Mouse (Mus musculus) CD4-positive helper T cell, adult 2 months (primary cell): ENCODE data around the gene Lmod1.

Experiments
- DNase-seq: peaks from one replicate; pipeline ENCODE4 v3.0.0-alpha.2; 2012; ENCODE audit warnings: low read depth, missing footprints, low spot score

The Lmod1 gene

DNA sequence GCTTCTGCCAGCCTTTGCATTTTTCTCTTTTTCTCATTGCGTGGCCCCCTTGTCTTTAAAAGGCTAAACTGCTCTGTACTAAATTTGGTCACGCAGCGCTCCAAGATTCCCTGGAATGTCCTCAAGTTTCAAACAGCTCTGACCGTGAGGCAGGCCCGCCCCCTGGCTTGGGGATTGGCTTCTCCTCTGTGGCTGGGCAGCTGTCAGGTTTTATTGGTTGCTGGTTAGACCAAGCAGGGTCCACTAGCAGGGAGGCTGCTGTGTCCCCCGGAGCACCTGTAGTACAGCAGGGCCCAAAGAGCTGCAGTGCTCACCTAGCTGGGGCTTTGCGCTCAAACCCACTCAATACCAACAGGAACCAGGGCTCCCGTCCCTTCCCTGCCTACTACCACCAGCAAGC, at the start of gene Lmod1:
Gene Lmod1, plus strand, starts transcription at position 237 of the 400 bp plus-strand sequence.
- no peak for DNase-seq

DNA sequence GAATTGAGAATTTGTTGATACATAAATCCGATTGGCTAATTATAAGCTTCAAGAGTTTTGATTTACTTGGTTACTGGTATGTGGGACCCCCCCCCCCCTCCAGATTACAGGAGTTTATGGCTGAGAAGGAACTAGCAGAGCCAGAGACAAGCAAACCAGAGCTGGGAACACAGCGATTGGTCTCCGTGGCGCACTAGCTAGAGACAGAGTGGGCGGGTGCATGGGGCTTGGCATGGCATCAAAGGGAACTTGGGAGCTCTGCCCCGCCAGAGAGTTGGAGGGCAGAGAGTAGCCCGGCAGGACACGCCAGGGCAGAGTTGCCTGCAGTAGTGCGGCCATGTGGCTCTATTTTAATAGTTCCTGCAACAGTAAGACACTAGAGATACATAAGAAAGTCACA, 44.0 kb upstream of the Lmod1 start:
- DNase-seq = no peak

DNA sequence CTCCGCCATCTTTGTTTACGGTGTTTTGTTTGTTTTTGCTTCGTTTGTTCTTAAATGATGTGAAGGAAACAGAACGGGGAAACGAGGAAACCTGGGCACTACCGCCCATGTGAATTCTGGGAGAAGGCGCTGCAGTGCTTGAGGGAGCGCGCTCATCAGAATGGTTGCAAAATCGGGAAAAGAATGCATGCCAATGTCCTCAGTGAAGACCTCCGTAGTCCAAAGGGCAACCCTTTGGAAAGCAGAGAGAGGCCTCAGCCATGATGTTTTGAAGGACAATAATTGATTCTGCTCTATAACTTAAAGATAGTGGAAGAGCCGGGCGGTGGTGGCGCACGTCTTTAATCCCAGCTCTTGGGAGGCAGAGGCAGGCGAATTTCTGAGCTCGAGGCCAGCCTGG, 42.8 kb upstream of the Lmod1 start:
- DNase-seq = no peak

DNA sequence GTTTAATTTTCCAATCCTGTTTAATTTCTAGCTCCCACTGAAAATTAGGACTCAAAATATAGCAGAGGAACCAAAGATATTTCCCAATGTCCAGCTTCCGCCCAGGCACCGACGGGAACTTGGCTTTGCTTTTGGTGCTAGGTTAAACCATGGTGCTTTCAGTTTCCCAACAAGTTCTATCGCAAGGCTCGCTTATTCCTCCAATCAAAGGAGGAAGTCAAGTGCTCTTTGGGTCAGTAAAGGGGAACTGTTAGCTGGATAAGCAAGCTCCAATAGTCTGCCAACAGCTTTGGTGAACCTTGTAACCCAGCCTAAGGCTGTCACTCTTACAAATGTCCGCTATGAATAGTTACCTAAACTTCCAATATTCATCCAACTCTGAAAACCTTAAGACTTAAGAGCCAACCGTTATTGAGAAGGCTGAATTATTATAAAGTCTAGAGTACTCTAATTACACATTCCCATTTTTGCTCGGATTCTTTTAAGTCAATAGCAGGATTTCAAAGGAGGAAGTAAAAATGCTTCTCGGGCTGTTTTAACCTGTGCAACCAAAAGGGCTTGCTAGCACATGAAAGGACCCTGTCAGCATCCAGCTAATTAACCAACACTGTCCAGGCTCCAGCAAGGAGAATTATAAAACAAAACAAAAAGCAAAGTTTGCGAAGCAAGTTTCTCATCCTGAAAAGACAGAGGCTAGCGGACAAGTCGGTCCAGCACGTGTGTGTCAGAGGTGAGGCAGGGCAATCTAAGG, 41.9 kb upstream of the Lmod1 start:
- peak; percentile 21 for DNase-seq

DNA sequence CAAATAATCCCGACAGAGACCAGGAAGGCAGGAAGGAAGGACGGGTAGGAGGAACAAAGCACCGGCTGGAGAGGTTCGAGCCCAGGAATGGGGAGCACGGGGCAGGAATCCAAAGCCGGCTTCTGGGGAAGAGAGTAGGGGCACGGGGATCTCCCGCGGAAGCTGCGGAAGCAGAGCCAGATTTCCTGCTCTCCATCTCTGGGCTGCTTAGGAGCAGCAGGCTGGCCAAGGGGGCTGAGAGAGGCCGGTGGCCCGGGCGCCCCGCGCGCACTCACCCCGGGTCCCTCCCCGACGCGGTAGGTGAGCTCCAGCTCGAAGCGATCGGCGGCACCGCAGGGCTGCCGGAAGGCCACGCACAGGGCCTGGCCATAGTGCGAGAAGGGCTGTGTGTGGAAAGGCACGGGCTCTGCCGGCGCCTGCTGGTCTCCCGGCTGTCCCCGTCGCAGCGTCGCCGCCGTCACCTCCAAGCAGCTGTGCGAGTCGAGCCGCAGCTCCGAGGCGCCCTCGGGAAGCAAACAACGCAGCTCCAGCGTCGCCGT, 41.3 kb upstream of the Lmod1 start:
- DNase-seq = no peak

DNA sequence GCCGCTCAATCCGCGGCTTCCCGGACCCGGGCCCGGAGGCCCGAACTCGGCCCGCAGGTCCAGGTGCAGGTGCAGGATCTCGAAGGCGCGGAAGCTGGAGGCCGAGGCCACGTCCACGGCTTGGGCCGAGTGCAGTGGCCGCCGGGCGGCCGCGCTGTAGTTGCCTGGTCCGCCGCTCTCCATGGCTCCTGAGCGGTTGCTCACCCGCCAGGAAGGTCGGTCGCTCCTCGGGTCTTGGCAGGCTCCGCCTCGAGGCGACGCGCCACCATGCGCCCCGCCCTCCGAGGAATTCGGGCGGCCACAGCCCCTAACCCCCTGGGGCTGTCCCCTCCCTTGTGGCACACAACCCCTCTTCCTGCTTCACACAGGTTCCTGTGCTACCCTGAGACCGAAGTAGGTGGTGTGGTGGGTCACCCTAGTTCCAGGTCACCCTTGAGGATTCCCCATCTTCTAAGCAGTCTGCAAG, 40.7 kb upstream of the Lmod1 start, which contains the start of gene Rnpep:
Gene Rnpep, minus strand, starts transcription at position 259 of the 466 bp plus-strand sequence.
- peak; percentile 78 for DNase-seq

DNA sequence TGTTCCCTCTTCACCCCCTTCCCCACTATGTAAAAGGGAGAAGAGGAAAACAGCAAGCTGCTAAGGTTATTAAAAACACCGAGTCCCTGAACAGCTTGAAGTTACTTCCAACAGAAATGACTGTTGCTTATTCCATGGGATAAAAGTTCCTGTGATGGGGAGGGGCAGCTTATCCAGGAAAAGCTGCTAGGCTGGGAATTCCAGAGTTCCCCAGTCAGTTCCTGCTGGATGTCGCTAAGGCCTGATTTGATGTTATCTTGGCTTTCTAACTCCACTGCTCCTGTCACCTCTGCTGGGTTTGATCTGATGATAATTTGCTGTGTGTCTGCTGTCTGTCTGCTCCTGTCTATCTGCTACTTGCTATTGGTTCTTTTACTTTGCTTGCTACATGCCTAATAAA, 38.3 kb upstream of the Lmod1 start:
- DNase-seq = no peak

DNA sequence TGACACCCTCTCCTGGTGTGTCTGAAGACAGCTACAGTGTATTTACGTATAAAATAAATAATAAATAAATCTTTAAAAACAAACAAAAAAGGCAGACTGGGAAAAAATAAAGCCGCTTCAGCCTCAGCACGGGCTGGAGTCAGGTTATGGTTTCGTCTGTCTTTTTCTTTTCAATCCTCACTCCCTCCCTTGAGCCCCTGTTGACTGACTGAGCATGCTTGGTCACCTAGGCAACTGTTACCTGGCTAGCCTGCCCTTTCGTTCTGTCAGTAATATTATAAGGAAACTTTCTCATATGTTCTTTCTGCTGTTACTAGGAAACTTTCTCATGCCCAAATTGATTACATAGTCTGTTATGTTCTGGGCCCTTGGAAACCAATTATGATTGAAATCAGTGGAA, 33.7 kb upstream of the Lmod1 start:
- DNase-seq = no peak

DNA sequence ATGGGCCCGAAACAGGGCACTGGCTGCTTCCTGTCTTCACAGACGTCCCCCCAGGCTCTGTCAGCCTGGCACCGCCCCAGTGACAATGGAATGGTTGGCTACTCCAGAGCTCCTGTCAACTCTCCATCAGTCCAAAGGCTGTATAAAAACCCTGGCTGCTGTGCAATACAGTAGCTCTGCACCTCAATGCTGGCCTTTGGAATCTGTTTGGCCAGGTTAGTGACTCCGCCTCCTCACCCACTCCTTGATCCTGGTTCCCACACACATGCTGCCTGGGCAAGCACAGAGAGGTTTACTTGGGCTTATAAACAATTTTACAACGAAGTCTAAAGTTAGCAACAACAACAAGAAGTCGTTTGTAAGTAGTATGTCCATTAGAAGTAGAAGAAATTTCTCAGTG, 13.3 kb upstream of the Lmod1 start:
- DNase-seq = no peak

DNA sequence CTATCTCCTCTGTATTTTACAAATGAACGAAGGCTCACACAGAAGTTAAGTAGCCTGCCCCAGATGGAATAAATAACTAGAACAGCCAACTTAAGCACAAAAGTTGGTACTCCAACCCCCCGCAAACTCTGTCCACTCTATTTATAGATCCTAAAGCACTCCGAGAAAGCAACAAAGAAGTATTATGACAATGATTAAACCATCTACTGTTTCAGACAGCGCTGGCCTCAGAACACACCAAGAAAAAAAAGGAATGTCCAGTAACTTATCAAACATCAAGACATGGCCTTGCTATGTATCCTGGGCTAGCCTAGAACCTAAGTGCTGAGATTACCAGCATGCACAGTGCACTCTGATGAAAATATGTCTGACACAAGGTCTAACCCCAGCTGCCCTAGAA, 12.4 kb upstream of the Lmod1 start:
- DNase-seq = peak; percentile 12

DNA sequence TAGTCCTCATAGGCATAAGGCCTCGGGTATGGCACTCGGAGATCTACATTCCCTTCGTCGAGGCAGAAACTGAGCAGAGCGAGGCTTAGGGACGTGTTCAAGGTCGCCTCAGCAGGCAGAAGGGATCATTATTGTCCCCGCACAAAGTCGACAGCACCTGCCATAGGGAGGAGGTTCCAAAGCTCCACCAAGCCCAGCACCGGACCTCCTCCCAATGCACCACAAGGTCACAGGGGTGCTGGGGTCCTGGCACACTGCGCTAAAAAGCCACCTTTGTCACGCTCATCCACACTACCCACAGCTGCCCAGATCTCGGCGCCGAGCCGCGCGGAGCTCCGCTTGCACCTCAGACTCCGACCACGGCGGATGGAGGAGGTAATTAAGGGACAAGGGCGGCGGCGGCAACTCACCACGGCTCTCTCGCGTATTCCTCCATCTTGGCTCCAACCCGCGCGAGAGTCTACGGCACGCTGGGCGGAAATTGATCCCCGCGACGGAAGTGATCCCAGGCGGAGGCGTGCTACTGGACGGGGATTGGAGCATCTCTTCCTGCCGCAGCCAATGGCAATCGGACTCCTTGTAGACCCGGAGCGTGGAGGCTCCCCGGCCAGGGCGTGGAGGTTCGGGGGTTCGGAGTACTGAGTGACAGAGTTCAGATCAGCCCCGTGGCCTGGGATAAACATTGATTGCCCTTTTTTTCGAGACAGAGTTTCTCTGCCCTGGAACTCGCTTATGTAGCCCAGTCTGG, 11.1 kb upstream of the Lmod1 start, which contains the start of gene Timm17a:
Gene Timm17a, minus strand, starts transcription at position 495 of the 748 bp plus-strand sequence.
- peak; percentile 95 for DNase-seq

DNA sequence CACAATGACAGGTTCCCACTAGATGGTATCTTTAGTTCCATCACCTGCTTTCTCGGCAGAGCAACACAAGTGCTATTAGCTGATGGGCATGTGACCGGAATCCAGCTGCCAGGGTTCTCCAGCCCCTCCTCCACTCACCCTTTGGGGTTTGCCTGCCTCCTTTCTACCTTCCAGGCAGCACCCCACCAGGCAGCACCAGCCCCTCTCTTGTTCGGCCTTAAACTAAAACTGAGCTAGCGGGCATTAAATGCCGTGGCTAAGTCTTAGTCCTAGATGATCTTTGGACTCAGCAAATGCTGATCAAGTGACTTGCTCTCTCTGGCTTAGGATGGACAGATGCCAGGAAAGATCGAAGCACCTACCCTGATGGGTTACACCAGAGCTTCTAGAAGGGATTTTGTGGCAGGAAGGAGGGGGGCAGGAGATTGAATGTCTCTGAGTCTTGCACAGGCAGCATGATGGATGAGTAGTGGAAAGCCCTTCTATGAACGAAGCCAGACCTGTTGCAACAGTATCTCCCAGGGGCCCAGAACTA, 1.2 kb upstream of the Lmod1 start:
- DNase-seq = no peak

DNA sequence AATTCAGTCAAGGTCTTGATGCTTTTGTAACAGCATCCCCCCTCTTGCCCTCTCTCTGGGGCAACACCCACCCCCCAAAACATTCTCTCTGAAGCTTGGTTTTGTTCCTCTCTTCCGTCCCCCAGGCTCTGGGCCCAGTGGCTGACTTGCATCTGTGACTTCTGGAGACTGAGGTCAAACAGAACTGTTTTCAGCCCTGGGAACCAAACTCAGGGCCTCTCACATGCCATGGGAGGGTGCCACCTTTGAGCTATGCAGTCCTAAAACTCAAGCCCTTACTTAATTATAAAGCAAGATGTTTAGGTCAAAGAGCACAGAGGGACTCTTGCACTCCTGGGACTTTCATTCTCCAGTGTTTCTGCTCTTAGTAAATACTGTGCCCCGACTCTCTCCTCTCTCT, 1.3 kb downstream of the Lmod1 start:
- no peak for DNase-seq

DNA sequence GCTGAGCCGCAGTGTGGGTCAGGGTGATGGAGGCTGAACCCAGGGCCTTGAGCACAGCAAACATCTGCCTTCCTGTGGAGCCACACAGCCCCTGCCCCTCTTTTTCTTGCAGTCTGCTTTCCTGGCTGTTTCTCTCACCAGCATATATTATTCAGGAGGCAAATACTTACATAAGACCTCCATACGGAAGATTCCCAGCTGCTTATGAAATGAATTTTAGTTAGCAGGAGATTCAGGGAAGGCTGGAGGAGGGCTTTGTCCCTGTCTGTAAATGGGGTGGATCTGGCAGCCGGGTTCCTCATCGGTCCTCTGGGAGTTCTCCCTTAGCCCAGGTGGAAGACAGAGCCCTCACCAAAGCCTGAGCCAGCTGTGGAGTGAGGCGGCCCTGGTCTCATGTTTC, 3.8 kb downstream of the Lmod1 start:
- no peak for DNase-seq

DNA sequence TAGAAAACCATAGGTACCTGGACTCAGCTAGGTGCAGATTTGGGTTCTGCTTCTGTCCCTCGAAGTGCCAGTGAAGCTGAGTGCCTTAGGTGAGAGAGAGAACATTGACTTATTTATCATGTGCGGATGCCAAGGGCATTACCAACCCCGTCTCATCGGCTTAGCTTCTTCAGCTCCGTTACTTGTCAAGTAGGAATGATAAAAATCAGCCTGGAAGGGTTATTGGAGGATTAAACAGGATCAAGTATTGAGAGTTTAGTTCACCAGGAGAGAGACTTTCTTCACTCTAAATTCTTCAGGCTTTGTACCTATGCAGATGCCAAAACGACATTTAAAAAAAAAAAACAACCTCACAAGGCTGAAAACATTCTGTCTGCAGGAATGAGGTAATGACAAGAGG, 6.0 kb downstream of the Lmod1 start:
- DNase-seq = no peak

DNA sequence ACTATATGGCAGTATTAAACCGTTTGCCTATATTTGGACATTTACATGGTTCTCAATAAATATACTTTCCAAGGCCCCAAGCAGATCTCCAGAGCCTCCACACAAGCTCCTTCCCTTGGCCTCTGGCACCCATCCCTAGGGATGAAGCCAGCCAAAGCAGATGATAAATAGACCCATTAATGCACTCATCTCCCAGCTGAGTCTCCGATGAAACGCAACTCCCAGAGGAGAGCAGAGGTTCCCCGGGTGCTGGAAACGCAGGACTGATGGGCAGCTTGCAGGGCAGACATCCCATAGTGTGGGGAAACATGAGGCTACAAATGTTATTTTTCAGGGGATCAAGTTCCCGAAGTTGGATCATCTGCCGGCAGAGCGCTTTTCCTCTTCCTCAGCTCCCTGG, 17.3 kb downstream of the Lmod1 start:
- DNase-seq = no peak

DNA sequence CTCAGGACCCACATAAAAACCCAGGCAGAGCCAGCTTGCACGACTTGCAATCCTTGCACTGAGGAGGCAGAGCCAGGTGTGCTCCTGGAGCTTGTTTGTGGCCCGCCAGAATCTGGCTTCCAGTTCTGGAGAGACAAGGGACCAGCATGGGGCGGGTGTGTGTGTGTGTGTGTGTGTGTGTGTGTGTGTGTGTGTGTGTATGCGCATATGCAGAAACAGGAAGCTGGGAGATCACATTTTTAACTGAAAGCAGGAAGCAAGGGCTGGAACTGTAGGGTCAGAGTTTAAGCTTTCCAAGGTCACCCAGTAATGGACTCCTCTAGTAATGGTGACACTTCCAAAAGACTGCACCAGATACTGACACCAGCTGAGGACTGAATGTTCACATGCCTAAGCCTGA, 19.4 kb downstream of the Lmod1 start:
- no peak for DNase-seq

DNA sequence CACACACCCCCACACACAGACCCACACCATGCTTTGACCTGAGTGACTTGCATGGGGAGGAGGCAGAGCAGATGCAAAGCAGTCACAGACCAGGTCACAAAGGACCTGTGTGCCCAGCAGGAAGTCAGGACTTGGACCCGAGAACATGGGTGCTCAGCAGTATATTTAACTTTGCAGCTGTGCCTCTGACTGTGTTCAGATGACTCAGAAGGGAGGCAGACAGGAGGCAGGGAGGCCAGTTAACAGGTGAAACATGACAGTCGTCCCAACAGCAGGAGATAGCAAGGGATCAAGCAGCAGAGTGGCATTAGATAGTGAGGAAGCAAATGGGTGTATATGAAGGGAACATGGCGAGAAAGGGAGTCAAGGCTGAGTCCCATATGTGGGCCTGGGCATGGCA, 22.3 kb downstream of the Lmod1 start:
- no peak for DNase-seq

DNA sequence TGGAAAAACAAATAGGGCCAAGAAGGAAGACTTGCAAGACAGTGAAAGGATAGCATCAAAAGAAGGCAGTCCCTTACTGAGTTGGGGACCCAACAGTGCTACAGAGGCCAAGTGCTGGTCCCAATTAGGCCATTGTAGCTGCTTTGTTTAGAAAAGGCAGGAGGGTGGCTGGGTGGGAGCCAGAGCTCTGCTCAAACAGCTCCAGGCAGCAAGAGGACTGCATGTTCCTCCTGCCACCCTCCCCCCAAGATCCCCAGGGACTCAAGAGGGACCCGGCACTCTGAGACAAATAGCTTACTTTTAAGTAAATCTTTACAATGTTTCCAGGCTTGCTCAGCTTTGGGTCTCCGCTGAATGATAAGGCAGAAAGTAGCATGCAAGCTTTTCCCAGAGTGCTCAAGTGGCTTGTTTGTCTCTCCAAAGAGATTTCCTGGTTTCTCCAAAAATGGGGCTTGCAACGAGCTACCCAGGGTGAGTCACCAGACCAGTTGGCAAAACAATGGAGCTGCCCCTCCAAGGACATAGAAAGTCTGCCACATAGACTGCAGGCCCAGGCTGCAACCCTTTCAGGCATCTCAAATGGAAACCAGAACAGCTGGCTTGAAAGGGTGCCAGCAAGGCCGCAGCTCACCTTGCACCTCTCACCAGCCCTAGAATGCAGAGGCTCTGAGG, 23.0 kb downstream of the Lmod1 start:
- DNase-seq = no peak

DNA sequence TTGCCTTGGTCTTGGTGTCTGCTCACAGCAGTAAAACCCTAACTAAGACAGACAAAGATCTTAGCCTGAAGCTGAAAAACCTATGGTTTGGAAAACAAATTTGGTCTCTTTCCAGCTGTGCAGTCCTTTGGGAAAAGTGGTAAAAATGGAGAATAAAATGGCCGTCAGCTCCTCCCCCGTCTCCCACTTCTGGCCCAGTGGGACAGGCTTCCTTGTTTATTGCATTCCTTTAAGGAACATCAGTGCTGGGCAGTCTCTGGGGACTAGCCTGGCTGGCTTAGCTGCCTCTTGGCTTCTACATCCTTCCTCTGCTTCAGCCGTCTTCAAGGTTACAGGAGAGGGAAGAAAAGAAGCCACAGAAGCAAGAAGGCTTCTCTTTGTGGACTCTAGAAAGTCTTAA, 27.3 kb downstream of the Lmod1 start:
- no peak for DNase-seq

DNA sequence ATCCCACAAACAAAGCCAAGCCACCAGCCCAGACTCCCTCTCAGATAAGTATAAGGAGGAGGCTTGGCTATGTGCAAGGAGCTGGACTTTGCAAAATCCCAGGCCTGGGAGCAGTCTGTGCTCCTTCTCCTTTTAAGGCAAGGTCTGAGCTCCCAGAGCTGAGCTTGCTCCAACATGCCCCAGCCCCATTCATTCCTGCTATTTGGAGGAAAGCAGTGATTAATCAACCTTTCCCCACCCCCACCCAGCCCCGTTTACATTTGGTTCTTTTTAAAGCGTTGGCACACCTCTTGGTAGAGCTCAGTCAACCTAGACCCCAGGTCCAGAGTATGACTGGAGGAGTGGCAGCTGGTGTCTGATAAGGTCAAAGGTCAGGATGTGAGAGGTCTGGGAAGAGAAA, 34.5 kb downstream of the Lmod1 start:
- DNase-seq = no peak

DNA sequence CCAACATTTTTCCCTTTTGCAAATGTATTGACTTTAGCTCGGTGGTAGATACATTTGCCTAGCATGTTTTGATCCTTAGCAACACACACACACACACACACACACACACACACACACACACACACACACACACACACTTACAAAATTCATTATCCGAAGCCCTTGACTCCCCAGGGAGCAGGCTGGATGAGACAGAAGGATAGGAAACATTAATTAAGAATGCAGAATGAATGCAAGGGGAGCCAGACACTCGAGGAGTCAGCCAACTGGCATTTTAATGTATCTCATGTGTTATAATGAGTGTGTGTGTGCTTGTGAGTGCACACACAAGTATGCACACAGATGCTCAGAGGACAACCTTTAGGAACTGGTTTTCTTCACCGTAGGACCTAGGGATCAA, 36.9 kb downstream of the Lmod1 start:
- DNase-seq = no peak
